Mouse (Mus musculus) left cerebral cortex, adult 9 months (tissue): ENCODE measurements around the gene Trak1.

Experiments used
- DNase-seq, 2 experiments: peaks; one replicate each; pipeline ENCODE4 v3.0.0; 2022; ENCODE audit warnings: low spot score in 2 of 2

Trak1 gene

DNA sequence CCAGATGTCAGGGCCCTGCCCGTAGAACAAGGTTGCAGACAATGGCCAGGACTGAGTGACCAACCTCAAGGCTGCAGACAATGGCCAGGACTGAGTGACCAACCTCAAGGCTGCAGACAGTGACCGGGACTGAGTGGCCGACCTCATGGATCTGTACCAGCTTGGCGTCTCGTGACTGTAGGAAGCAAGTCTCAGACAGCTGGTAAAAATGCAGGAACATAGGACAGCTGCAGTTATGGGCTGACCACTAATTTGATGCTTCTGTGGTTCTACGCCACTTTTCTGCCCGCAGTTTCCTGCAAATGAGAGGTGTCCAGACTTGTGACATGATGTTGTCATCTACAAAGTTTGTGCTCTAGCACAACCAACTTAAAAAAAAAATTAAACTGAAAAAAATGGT is 4.1 kb upstream of the Trak1 start:
- DNase-seq = no peak

DNA sequence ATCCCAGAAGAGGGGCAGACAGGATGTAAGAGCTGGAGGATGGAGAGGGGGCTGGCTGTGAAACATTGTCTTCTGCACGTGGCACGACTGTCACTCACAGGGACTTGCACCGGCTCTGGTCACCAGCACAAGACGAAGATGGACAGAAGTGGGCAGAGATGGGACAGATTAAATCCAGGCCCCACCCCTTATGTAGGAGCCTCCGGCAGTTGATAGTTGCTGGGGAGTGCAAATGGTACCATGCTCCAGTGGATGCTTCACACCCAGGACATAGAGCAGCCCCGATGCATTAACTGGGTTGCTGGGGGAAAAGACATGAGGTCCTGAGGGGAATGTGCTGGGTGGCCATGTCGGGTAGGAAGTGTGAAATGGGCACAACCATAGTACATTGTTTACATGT is 2.1 kb upstream of the Trak1 start:
- no peak for DNase-seq

DNA sequence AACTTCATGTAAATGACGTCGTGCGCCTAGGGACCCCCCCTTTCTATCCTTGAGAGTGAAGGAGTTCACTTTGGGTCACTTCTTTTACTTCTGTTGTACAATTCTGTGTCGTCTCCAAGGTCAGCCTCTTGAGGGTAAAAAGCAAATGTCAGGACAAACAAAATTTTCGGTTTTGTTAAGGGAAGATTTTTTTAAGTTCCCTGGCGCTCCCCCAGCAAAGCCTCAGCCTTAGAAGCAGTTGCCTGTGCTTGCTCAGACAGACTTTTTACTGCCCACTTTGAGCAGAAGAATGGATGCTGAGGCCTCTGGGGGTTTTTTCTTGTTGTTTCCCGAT is 730 bp downstream of the Trak1 start:
- no peak for DNase-seq

DNA sequence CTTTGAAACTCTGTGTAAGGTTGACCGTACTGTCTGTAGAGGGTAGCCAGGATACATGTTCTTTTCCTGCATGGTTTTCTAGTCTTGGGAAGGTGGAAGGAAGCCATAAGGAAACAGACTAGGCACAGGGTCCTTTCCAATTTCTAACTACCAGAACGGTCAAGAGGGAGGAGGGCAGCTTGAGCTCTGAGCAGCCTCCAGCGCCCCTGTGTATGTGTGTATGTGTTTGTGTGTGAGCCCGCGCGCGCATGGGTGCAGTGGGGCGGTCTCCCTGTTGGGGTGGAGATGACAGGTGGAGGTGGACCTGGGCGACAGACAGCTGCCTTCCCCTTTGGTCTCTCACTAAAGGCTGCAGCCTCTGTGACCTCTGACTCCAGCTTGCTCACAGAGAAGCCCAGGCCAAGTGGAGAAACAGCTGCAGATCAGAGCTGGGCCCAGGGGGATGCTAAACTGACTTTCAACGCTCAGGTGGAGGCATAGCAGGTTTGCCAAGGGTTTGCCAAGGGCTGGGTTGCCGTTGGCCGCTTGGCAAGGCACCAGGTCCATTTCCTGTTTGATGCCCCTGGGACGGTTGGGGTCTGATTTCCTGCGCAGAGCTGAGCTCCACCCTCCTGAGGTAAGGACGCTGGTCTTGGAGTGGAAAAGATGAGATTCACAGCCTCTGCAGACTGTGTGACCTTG is 1.2 kb downstream of the Trak1 start:
- DNase-seq = no peak

DNA sequence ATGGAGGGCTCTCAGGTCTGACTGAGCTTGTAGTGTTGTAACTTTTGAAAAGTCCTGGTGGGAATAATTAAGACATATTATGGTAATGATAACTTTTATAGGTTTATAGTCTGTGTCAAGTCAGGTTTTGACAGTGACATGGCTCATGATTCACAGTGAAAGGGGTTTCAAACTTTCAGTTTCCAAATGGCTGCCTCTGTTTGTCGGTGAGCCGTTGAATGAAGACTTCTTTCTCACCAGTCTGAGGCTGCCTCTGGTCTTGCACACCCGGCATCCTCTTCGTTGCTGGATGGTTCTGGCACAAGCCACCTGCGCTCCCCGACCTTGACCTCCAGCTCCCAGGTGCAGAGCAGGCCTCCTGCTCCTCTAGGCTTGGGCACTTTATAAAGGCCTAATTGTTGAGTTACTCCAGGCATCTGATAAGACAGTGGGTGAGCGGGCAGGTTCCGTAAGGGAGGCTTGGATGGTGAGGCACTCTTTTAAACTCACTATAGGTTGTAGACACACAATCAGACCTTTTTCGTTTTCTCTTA is 2.0 kb downstream of the Trak1 start:
- no peak for DNase-seq

DNA sequence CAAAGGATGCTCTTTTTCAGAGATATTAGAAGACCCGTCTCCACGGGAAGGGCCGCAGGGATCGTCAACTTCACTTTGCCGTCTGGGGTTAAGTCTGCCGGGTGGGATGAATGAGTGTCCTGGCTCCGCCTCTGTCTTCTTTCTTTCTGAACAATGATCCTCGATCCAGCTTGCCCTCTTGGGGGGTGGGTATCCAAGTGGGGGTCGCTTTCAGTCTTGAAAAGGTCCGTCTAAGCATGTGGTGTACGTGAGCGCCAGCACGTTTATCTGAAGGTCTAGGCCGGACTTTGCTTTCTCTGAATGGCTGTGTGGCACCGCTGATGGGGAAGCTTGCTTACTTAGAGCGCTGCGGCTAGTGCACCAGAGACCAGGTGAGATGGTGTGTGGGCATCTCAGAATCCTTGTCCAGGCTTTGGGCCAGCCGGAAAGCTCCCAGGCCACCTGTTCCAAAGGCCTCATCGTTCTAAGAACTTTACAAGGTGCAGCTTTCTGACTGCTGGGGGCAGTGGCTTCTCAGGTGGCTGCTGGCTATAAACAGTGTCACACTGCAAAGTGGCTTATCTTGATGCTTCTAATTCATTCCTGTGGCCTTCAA is 2.8 kb downstream of the Trak1 start:
- no peak for DNase-seq

DNA sequence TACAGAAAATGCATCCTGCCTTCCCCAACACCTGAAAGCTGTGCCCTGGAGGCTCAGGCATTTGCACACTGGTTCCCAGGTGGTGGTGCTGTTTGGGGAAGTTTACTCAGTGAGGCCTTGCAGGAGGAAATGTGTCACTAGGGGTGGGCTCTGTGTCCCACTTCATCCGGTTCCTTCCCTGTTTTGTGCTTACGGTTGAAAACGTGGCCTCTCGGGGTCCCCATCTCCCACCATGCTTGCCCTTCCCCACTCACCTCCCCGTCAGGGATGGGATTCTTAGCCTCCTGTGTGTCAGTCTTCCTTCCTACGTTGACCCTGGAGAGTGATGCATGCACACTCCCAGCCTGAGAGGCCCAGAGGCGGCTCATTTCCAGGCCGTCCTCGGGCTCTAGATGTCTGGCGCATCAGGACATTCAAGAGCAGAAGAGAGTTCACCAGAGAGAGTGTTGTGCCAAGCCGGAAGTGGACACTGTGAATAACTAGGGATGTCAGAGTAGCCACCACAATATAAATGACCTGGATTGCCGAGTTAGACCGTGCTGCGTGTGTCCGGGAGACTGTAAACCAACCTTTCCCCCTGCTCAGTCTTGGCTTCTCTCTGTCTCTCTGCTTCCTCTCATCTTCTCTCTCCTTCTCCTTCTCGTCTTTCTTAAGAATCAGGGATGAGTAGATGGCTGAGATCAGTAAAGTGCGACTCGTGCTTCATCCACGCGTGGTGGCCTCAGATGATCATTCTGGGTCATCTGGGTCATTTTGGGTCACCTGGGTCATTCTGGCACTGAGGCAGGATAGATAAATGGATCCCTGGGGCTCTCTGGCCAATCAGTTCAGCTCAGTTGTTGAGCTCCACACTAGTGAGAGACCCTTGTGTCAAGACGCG is 4.0 kb downstream of the Trak1 start:
- no peak for DNase-seq

DNA sequence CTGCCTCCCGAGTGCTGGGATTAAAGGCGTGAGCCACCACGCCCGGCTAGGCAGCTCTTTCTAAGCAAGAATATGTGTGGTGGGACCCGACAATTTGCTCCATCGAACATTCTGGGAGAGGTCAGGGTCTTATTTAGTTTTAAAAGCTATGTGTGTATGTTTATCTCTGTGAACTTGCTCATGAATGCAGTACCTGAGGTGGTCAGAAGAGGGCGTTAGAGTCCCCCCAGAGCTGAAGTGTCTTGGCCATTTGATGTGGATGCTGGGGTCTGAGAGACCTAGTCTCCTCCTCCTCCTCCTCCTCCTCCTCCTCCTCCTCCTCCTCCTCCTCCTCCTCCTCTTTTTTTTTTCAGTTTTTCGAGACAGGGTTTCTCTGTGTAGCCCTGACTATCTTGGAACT is 5.2 kb downstream of the Trak1 start:
- no peak for DNase-seq

DNA sequence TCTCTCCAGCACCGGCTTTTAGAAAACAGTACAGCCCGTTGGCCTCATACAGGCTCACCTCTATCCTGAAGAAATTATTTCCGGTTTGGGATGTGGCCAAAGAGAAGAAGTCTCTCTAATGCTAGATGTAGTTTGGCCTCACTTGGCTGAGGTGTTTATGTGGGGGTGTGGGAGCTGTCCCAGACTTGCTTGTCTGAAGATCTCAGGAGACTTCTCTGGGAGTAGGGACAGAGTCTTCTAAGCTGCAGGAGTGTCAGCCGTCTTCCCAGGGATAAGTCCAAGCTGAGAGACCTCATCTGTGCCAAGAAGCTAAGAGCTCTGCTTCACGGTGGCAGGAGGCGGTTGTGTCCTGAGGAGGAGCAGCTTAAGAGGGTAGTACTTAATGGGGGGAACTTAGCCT is 5.8 kb downstream of the Trak1 start:
- DNase-seq = no peak

DNA sequence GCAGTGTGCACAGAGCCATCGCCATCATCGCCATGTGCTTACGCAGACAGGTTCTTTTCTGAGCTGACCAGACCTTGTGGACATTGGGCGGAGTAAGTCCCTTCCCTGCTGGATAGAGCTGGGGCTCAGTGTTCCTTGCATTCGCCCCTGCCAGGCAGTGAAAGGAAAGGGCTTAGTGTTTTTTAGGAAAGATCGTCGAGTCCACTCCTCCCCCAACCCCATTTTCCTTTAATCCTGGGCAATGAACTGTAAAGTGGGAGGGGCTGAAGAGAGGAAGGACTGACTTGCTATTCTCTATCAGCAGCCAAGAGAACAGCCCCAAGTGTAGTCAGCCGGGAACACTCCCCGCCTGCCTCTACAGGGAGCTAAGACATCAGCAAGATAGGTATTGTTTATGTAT is 6.4 kb downstream of the Trak1 start:
- no peak for DNase-seq

DNA sequence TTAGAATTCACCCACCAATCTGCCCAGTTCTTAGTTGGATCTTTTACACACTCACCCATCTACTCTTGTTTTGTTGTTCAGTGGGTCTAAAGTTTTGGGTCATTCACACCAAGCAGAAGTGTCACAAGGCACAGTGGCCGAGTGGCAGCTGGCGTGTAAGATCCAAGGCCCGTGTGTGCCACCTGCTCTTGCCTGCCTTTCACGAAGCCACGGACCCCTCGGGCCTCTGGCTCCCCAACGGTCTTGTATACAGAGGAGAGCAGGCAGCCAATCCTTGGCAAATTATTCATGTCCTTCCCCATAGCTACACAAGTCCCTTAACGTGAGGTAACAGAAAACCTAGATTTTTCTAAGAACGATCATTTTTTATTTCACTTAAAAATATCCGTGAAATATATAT is 7.2 kb downstream of the Trak1 start:
- DNase-seq = no peak

DNA sequence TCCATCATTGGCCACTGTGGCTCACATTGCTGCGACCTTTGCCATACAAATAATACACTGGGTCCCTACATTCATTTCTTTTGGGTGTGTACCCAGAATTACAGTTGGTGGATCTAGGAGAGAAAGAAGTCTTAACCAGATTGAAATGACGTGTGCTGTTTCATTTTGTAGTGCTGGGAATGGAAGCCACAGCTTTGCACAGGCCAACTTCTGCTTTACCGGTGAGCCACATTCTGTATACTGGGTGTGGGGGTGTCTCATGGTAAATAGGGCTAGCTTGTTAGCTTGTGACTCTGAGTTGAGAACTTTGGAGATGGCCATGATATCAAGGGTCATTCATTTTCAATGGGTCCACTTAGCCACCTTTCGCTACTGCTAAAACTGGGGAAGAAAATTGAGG is 8.2 kb downstream of the Trak1 start:
- DNase-seq = no peak

DNA sequence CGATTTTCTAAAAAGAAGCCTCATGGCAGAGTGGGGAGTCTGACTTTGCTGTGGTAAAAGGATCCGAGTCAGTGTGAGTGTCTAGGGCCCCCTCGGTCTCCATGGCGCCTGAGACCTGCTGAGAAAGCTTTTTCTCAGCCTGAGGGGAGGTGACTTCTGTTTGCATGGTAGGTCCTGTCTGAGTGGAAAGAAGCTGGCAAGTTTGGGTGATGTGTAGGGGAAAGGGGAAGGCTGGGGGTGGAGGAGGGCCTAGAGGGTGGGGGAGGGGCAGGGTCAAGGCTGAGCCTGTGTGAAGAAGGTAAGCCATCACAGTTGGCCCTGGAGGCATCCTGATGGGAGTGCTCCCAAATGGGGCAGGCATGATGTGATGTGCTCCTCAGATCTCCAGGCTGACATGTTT is 12.0 kb downstream of the Trak1 start:
- no peak for DNase-seq

DNA sequence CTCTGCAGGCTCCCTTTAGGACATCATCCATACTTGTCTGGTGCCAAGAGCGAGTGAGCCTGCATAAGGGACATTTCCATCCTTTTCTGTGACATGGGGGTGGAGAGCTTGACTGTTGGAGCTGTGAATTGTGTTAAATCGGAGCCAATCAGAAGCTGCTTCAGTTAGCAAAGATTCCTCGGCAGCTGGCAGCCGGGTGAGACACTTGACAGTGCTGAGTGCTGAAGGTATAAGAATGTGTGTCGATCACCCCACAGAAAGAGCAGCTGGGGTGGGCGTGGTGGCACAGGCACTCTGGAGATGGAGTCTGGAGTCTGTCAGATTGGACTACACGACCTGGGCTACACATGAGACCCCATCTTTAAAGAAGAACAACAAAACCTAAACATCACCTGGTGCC is 13.2 kb downstream of the Trak1 start:
- no peak for DNase-seq

DNA sequence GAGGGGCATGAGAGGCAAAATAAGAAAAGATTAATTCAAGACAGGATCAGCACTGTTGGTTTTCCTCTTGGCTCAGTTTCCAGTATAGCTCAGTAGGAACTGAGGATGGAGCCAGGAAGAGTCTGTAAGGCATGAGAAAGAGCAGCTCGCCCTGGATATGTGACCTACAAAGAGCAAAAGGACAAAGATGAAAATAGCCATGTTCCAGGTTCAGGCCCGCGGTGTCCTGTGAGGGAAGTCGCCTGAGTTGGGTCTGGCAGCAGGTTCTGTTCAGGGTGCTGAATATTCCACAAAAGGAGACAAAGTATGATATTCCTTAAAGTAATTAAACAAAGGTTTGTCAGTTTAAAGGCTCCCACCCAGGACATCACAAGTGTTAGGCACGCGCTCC is 14.5 kb downstream of the Trak1 start:
- no peak for DNase-seq

DNA sequence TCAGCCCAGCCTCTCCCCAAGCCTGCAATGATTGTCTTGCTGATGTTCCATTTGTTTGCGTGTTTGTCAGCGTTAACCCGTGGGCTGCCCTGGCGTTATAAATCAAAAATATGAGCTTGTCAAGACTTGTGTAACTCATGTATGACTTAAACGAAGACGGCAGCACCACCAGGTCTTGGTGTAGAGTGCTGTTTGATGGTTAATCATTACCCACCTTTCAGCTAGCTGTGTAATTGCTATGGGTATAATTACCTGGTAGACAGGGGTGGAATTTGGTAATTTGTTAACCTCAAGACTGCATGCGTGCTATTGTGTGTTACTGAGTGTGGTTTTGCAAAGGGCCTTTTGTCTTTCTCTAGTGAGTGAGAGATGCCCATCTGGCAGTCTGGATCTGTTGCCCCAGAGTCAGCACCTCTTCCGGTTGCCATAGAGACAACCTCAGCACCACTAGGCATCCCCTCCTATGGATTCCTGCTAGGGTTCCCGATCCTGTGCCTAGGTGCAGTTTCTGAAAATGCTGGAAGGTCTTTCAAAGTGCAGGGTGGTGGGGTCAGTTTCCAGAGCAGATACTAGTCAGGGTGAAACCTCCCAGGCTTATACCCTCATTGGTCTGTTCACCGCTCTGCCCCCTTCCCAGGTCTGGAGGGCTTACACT is 15.1 kb downstream of the Trak1 start:
- DNase-seq = no peak

DNA sequence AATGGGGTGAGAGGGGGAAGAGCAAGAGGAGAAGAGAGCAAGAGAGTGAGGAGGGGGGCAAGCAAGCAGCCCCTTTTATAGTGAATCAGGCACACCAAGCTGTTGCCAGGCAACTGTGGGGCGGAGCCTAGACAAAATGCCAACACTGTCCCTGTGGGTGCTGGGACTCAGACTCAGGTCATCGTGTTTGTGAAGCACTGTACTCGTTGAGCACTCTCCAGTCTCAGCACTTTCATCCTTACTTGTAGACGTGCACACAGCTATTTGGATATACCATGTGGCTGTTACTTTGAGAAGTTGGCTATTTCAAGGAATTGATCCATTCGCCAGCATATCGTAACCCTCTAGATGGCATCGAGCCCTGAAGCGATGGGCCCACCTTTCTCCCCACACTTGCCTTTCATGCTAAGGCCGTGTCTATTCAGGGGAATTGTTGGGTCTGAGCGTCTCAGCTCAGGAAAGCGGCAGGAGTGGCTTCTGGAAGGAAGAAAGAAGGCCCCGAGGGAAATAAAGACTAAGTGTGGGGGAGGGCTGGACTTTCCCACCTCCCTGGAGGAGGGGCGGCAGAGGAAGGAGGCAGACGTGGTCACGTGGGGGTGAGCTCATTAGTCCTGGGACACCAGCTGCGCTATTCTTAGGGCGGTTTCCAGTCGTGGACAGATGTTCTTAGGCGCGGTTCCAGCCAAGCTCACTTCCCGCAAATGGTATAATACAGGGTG is 16.5 kb downstream of the Trak1 start:
- DNase-seq = peak in 1 of 2 experiments; percentile 59

DNA sequence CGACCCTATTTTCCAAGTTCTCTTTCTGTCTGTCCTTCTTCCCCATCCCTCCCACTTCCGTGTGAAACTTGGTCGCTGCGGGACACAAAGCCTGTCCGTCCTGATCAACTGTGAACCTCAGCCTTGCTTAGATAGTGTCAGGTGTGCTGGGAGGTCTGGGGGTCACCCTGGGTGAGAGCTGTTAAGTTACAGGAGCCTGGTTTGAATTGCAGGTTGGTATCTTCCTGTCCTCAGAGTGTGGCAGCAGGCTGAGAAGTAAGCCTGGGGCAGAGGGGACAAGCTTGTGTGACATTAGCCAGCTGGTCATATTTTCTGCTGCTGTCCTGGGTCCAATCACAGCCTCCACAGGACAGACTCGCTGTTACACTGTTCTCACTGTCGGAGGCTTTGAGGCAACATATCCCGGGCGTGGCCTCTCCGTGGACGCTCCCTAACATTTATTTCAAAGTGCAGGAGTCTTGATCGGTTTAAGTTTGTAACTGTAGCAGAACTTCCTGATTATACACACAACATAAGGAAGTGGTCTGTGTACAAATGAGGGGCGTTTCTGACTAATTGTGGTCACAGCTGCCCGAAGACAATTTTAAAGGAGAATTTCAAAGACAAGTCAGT is 17.3 kb downstream of the Trak1 start:
- no peak for DNase-seq

DNA sequence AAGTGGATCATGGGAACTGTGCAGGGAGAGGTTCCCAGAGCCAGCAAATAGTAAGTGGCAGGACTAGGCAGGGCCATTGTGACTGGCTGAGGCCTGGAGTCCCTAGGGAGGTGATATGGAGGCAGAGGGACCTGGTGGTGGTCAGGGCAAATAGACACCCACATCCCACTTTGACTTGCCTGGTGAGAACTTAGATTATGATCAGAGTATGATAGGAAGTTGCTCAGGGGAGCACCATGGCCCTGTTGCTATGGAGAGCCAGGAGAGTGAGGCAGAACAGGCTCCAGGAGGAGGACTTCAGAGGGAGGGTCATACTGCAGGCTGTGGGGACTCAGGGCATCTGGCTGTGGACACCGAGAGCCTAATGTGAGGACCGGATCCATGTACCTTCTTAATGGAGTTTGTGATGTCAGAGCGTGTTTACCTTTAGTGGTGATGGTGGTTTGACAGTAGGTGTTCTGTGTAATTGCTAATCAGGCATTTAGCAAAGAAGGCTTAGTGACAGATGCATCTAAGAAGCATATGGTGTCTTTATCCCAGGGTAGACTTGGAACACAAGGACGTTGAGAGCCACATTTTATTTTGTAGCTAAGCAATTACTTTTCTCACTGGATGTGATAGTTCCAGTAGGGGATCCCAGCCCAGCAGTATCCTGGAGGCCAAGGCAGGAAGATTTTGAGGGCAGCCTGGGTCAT is 18.7 kb downstream of the Trak1 start:
- DNase-seq = no peak

DNA sequence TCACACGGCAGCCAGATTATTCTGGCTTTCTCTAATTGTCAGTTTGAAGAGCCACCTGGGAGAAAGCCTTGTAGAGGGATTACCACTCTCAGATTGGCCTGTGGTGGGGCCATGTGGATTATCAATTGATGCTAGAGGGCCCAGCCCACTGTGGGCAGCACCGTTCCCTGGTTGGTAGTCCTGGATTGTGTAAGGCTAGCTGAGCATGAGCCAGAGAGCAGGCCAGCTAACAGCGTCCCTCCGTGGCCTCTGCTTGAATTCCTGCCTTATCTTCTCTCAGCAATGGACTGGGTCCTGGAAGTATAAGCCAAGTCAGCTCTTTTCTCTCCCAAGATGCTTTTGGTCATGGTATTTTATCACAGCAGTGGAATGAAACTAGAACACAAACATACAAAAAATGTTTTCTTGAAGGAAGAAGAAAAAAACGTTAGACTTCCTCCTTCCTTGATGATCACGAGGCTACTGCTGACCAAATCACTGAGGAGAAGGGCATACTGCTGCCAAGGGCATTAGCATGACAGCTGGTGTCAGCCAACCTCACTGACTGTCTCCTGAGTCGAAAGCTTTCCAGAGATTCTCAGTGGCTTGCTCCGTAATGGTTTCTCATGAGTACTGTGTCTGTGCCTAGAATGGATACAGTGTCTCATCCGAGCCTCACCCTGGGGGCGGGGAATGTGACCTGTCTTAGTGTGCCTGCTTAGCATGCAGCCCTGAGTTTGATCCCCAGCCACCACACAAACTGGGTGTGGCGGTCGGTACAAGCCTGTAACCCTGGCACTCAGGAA is 19.5 kb downstream of the Trak1 start:
- DNase-seq = no peak
